Mouse (Mus musculus) liver, embryonic 14 days (tissue): Measurements from ENCODE around the gene Pear1. TPM values are rescaled to one million over a fixed set of nuclear protein-coding genes. Genes with fewer than 3 reads are reported as not detected.

Source experiments
- polyA plus RNA-seq: library from polyadenylated mRNA; depleted of rRNA; stranded (reverse); fragments of >200 nt; gene quantifications from 2 replicates; pipeline ENCODE4 v1.2.3, GENCODE M21; 2012; rRNA removed

The Pear1 gene
- 4.1 and 5.0 TPM in 2 replicates for polyA plus RNA-seq

GRCm38 (mm10) chr3:87824206-87824605, at the start of gene Pear1:
Pear1 (minus strand) TSS chr3:87824306.

DNA sequence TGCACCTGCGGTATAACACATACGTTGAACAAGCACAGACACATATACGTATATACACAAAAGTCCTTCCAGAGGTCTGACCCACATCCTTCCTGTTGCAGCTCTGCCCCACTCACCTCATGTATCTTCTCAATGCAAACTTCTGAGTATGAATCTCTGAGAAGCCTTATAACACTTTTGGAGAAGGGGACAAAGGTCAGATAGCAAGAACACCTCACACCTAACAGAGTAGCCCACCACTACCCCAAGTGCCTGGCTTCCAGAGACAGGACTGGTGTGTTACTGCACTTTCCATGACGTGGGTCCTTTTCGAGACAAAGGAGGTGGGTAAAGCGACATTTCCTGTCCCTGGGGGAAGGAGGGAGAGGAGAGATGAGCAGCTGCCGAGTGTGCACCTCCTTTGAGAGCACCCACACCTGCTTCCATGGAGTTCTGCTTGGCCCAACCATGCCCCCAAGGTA, 22.6 kb upstream of the Pear1 start, which contains the start of gene Sh2d2a:
Gene Sh2d2a (plus strand): TSS at position 106 of the 461 bp plus-strand sequence.

DNA sequence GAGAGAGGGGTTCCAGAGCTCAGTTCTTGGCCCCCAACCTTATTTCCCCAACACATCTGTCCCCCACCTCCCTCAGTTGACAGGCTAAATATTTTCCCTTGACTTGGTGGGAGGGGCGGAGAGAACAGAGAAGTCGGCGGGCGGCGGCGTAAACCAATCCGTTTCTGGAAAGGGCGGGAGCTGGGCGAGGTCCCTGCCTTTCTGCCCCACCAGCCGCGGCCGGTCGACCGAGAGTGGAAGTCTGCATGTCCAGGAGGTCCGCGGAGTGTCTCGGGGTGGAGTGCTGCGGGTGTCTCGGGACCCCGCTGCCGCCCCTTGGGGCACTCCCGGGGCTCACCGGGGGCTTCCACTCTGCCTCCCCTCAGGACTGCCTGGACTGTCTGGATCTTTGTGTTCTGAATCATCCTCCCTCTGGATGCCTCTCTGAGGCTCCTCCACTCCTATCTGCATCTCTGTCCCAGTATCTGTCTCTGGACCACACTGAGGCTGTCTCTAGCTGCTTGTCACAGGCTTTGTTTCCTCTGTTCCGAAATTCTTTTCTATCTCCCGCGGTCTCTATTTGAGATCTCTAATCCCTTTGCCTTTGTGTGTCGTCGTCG, 27.3 kb downstream of the Pear1 start, which contains the start of gene Insrr:
Gene Insrr (plus strand): TSS at position 216 of the 599 bp plus-strand sequence.

GRCm38 (mm10) chr3:87794922-87795325, 29.2 kb downstream of the Pear1 start, which contains the start of gene Ntrk1:
Ntrk1 (minus strand) TSS chr3:87795162.

DNA sequence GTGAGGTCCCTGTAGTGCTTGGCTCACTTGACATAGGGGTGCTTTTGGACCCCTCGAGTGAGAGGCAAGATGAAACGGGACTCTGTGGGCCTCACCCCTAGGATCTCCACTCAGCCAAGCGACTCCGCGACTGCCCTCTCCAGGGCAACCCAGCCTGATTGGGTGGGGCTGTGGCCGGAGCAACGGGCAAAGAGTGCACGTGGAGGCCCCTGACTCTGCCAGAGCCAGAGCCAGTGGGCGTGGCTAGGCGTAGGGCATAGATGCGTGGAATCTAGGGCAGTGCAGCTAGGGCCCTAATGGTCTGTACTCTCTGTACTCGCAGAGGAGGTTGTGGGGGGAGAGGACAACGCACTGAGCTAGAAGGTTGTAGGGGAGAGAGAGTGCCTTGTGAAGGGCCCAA, 75.7 kb downstream of the Pear1 start, which contains the start of gene Lrrc71:
Gene Lrrc71 (minus strand): TSS at position 195 of the 400 bp plus-strand sequence.

Other genes starting within 250 kb of the Pear1 start
- 2.5 and 2.8 TPM in 2 replicates for gene Arhgef11, start 206.7 kb downstream of the Pear1 start, polyA plus RNA-seq
- gene Lrrc71, start 75.7 kb downstream of the Pear1 start, polyA plus RNA-seq, result 0.08 and 0.10 TPM in 2 replicates
- 0.09 TPM in 2 replicates for gene Ntrk1, start 29.1 kb downstream of the Pear1 start, polyA plus RNA-seq
- gene Insrr, start 27.4 kb downstream of the Pear1 start, polyA plus RNA-seq, result 0.02 and 0.05 TPM in 2 replicates
- gene Sh2d2a, start 22.4 kb upstream of the Pear1 start, polyA plus RNA-seq, result 0.05 and 0.09 TPM in 2 replicates
- 15.3 and 16.8 TPM in 2 replicates for gene Prcc, start 61.3 kb upstream of the Pear1 start, polyA plus RNA-seq
- 182 and 186 TPM in 2 replicates for gene Hdgf, start 82.0 kb upstream of the Pear1 start, polyA plus RNA-seq
- gene Mrpl24, start 95.2 kb upstream of the Pear1 start, polyA plus RNA-seq, result 56.6 and 60.1 TPM in 2 replicates
- gene Isg20l2, start 106.0 kb upstream of the Pear1 start, polyA plus RNA-seq, result 12.8 and 16.7 TPM in 2 replicates
- 8.5 and 8.9 TPM in 2 replicates for gene Rrnad1, start 106.4 kb upstream of the Pear1 start, polyA plus RNA-seq
- gene Crabp2, start 124.4 kb upstream of the Pear1 start, polyA plus RNA-seq, result 0.09 and 0.93 TPM in 2 replicates
- gene Nes, start 146.8 kb upstream of the Pear1 start, polyA plus RNA-seq, result 1.1 and 1.8 TPM in 2 replicates
- gene Bcan, start 175.9 kb upstream of the Pear1 start, polyA plus RNA-seq, result 0.01 TPM in 1 of 2 replicates, not detected in the other
- not detected in 2 replicates for gene Hapln2, start 203.3 kb upstream of the Pear1 start, polyA plus RNA-seq
- 13.5 and 14.6 TPM in 2 replicates for gene Gpatch4, start 218.8 kb upstream of the Pear1 start, polyA plus RNA-seq
- 22.7 and 25.6 TPM in 2 replicates for gene Naxe, start 234.2 kb upstream of the Pear1 start, polyA plus RNA-seq